Mouse (Mus musculus) megakaryocyte-erythroid progenitor cell, adult 5-6 weeks (primary cell): ENCODE measurements around the gene Rfx3. TPM values are rescaled to one million over a fixed set of nuclear protein-coding genes. Genes with fewer than 3 reads are reported as not detected.

Experiments
- ATAC-seq: replicated peaks from 2 replicates; pipeline ENCODE4 v1.8.0; 2016; ENCODE audit warnings: mild to moderate bottlenecking, inconsistent platforms; ENCODE audit not compliant: severe bottlenecking, poor library complexity, low FRiP score, low TSS enrichment
- total RNA-seq, 2 experiments: library from RNA; stranded (forward) in 1 of 2; stranded (reverse) in 1 of 2; fragments of 200-1000, 215-1000 nt in 1 of 2; fragments of >200 nt in 1 of 2; fragmentation: Nextera tagmentation in 1 of 2; gene quantifications; 2 replicates each; pipeline ENCODE4 v1.2.3; 2014 to 2017

Gene Rfx3
- 5.1 and 13.6 TPM in 2 replicates for total RNA-seq (2014; fragmentation: Nextera tagmentation)
- 3.4 and 4.0 TPM in 2 replicates for total RNA-seq (2017)

GRCm38 (mm10) chr19:28010471-28011395 lies at the start of gene Rfx3:
Gene Rfx3 (minus strand): TSS chr19:28011166.
- peak; percentile 56 for ATAC-seq

DNA sequence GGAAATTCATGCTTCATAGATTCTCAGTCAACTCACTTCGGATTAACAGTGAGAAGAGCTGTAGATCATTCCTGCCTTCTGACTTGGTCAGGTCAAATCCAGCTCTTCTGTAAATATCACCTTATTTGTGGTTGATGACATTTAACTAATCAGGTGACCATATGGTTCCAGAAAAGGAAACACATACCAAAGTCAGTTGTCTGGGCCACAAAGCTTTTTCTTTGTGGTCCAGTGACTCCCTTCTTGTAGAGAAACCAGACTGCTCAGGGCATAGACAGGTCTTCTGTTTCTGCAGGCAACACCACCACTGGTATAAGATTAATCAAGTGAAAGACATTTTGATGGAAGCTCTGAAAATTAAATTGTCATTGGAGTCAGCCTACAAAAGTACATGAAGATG lies 41.1 kb upstream of the Rfx3 start:
- ATAC-seq = no peak

GRCm38 (mm10) chr19:28051571-28051970 lies 40.6 kb upstream of the Rfx3 start:
- no peak for ATAC-seq

DNA sequence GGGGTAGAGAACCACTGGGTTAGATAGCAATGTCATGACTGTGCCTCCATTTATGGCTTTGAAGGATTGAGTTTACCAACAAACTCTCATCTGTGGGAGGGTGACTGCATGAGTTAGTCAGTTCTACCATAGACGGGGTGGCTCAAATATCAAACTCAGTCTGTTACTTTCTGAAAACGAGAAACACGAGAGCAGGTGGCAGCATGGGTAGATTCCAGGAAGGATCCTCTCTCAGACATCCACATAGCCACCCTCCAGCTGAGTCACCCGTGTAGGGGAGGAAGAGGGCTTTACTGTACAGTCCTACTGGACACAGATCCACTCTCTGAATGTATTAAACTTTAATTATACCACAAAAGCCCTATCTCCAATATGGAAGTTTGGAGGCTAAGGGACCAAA lies 38.3 kb upstream of the Rfx3 start:
- no peak for ATAC-seq

- ATAC-seq = no peak
These were observed 35.8 kb upstream of the Rfx3 start for GRCm38 (mm10) chr19:28046806-28047205.

DNA sequence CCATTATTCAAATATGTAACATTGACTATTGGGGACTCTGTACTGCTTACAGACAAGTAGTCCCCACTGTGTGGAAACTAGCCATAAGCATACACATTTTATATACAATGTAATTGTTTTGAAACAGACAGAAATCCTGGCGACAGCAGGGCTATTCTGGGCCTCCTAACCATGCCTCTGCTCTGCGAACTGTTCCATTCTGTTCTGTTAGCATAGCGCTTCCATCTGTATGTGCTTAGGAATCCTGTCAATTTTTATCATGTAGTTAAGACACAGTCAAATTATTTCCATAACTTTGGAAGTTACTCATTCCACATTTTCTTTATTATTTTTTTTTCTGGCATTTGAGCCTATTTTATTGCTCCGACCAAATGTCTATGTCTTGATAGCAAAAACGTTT lies 34.0 kb upstream of the Rfx3 start:
- no peak for ATAC-seq

DNA sequence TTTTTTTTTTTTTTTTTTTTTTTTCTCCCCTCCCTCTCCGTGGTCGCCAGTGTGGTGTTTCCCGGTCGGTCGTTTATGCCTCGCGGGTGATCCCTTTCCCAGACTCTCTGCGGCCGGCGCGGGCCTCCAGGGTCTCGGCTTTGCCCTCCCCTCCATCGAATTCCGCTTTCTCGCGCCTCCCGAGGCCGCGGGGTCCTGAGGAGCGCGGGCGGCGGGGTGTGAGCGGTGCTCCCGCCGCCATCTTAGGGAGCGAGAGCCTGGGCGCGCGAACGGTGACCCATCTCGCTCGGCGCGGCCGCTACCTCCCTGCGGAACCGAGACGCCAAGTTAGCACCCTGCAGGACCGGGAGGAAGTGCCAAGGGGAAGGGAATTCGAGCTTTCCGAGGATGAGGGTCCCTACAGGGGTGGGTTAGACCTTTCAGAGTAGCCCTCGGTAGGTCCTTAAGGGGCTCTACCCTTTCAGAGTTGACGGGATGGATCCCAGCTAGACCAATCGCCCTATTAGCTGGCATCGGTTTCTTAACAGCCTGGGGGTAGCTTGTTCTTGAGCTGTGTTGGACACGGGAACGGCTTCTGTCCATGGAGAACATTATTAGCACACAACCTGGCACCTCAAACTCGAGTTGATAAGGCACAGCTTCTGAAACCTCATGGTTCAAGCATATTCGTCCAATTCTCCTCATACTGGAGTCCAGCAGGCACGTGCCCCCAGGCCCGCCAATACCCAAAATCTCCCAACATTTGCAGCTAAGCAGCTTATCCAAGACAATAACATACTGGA lies 943 bp upstream of the Rfx3 start:
- peak; percentile 66 for ATAC-seq

DNA sequence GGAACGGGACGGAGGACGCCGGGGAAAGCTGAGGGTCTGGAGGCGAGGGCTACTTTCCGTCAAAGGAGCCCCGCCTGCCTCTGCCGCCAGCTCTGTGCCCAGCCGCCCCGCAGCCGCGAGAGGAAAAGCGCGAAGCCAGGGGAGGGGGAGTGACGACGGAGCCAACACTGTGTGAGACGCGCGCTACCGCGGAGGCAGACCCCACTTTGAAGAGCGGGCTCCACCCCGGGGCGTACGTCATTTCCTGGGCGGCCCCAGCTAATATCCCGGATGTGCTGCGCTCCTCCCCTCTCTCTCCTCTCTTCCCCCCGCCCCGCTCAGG lies 391 bp upstream of the Rfx3 start:
- ATAC-seq = peak; percentile 95

DNA sequence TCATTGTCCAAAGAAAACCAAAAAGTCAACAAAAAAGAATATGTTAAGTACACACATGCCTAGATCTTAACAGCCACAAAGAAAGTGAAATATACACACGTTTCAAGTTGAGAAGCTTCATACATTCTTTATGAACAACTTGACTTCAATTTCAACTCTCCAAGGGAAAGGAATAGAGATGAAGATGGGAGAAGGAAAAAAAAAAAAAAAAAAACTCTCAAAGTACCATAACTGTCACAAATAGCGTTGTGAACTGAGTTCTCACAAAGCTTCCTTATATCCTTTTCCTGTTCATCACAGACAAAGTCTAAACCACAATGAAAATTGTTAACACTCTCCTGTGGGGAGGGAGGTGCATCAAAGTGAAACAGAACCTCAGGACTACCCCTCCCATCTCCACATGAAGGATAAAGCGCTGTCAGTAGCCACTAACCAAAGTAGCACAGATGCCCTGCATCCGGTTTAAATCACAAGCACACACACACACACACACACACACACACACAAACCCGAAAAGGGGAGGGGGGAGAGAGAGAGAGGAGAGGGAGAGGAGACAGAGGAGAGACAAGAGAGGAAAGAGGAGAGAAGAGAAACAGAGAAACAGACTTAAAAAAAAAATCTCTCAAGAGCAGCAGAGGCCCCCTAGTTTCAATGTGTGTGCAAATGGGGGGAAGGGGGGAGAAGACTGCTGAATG lies 1.2 kb downstream of the Rfx3 start:
- ATAC-seq = no peak

GRCm38 (mm10) chr19:28004190-28004589 lies 6.8 kb downstream of the Rfx3 start:
- no peak for ATAC-seq

- ATAC-seq = no peak
These were observed 7.5 kb downstream of the Rfx3 start for GRCm38 (mm10) chr19:28003474-28003873.

- ATAC-seq = no peak
These were observed 8.3 kb downstream of the Rfx3 start for GRCm38 (mm10) chr19:28002708-28003107.

- ATAC-seq = no peak
These were observed 18.2 kb downstream of the Rfx3 start for GRCm38 (mm10) chr19:27992800-27993199.

DNA sequence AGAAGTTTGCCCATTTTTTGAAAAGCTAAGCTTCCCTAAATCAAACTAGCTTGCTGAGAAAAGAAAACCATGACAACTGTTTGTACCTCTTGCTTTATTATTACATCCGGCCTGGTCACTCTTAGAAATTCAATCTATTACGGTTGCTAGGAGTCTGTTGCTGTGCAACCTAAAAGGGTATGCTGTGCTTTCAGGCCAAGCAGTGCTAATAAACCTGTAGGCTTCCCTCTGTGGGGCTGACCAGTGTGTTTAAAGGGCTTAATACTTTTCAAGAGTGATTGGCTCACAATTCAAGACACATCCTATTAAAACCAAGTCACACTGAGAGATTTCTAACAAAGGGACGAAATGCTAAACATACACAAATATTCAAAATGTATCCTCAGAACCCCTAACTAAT lies 22.2 kb downstream of the Rfx3 start:
- no peak for ATAC-seq

DNA sequence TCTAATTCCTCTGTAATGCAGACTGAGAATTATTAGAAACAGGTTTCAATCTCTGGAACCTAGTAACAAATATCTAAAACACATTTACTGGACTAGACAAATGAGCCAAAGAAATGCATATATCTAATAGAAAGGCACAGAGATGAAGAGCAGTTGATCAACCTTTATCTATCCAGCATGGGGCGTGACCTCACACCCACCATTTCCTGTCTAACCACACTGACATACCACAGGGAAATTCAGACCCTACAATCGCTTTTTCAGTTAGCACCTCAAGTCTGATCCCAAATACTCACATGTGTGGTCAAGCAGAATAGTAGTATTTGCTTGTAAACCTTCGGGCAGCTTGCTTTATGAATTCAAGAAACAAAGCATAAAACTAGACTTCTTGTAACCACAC lies 43.4 kb downstream of the Rfx3 start:
- peak; percentile 84 for ATAC-seq

DNA sequence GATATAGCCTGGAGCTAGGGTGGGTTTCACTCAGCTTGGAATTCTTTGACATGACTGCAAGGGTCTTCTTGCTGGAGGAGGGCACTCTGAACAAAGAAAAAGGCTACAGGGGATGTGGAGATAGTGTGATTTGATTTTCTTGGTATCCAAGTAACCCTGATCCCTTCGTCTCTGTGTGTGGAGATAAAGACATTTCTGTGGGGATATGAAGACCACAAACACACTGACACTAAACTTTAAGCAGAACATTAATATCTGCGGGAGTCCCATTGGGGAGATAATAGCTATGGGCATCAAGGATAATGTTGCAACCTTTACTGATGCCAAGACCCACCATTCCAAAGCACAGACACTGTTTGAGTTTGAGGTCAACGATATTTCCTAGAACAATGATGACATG lies 49.7 kb downstream of the Rfx3 start:
- ATAC-seq = 0 out of 2 replicates have a peak, but pooled peaks have one; percentile 52

DNA sequence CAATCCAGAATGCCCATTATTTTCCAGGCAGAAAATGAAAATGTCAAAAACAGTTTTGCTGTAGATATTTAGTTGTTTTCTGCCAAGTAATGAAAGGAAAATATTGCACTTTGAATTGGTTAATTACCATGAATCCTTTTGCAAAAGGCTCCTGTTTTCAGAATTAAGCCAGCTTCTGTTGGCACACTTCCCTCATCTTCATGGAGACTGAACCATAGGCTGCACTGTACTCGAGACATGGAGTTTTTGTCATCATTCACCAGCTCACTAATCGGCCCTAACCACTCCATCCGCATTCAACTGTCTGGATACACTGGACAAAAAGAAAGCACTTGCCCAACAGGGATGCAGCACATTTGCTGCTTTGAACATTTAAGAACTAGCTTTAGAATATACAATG lies 75.5 kb downstream of the Rfx3 start:
- no peak for ATAC-seq

- peak; percentile 59; the same call in 1 of the 2 replicates for ATAC-seq
These were observed 79.8 kb downstream of the Rfx3 start for GRCm38 (mm10) chr19:27931136-27931535.

DNA sequence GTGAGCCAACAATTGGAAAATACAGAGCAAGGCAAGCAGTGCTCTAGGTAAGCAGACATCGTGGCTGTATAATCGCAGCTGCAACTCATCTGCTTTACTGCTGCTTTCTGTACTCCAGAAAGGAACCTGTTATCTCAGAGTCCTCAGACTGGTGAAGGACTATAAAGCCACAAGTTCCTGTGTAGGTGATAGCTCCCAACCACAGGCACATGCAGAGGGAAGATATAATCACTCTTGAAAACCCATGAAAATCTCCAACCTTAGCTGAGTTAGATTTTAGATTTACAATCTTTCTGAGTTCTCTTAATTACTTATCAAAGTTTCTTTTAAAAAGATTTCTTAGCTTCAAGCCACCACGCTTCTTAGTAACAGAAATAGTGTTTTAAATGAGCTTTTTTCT lies 84.6 kb downstream of the Rfx3 start:
- peak; percentile 92 for ATAC-seq

DNA sequence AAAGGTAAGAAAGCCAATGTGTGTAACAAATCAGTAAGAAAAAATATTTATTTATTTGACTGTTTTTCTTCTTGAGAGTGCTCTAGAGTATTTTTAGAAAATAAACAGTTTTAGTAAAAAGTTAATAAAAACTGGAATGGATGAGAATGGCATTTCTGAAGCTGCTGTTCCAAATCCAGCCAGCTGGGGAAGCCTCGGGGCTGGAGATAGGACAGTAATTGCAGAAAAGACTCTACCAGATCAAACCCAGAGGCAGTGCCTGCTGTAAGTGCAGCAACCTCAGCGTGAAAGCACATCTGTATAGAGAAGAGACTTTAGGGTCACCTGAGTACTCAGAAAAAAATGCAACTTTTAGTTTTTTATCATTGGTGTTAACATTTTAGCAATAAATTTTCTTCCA lies 91.9 kb downstream of the Rfx3 start:
- 0 out of 2 replicates have a peak, but pooled peaks have one; percentile 52 for ATAC-seq
